Mouse (Mus musculus): ENCODE data around the gene Fam193b. TPM values are rescaled to one million over a fixed set of nuclear protein-coding genes. Genes with fewer than 3 reads are reported as not detected.
A peak's percentile ranks its signal among the peaks of the same experiment; 100 is the strongest.
"Not testable (repeated sequence)": the region's sequence is repeated elsewhere in the genome, so short reads cannot be mapped to it uniquely, and the experiment has no call there.

Gene Fam193b
- polyA plus RNA-seq, 1 experiment from 2014 or later = 70.7 TPM

- 96% methylated on average over 12 of the region's 12 CpGs for whole genome bisulfite sequencing
- peaks cover 19% of the 10 kb centered on the region for H3K4me1 ChIP-seq
- no peak for DNase-seq (ENCODE audit: low spot score)
- H3K27ac ChIP-seq = no peak overlapping the region
- H3K27me3 ChIP-seq (ENCODE audit: low read depth, poor library complexity, severe bottlenecking) = no peaks in the 10 kb centered on the region
- no peaks in the 10 kb centered on the region for H3K9me3 ChIP-seq (replicated peaks)
- no peak overlapping the region for H3K4me3 ChIP-seq
- peaks cover 44% of the 10 kb centered on the region for H3K36me3 ChIP-seq
These were observed 24.5 kb upstream of the Fam193b start for GRCm38 (mm10) chr13:55595375-55595774.

GRCm38 (mm10) chr13:55593254-55593747 lies 22.4 kb upstream of the Fam193b start:
- Histone ChIP-seq H3K36me3 (peaks cover 41% of the 10 kb centered on the region), H3K9me3 (replicated peaks) (no peaks in the 10 kb centered on the region), H3K4me1 (peaks cover 12% of the 10 kb centered on the region), H3K4me3 (peak overlapping the region; percentile 72), H3K27me3 (ENCODE audit: low read depth, poor library complexity, severe bottlenecking) (no peaks in the 10 kb centered on the region), H3K27ac (peak overlapping the region; percentile 83)
- DNase-seq (ENCODE audit: low spot score) = no peak
- WGBS = under 1% methylated on average over 31 of the region's 31 CpGs

GRCm38 (mm10) chr13:55592512-55593253 lies 21.8 kb upstream of the Fam193b start:
- peaks cover 12% of the 10 kb centered on the region for H3K4me1 ChIP-seq
- H3K27me3 ChIP-seq (ENCODE audit: low read depth, poor library complexity, severe bottlenecking) = no peaks in the 10 kb centered on the region
- 5% methylated on average over 29 of the region's 29 CpGs for WGBS
- DNase-seq (ENCODE audit: low spot score) = peak; percentile 99
- peak overlapping the region; percentile 72 for H3K4me3 ChIP-seq
- peak overlapping the region; percentile 83 for H3K27ac ChIP-seq
- no peaks in the 10 kb centered on the region for H3K9me3 ChIP-seq (replicated peaks)
- peaks cover 35% of the 10 kb centered on the region for H3K36me3 ChIP-seq

GRCm38 (mm10) chr13:55591961-55592490 lies 21.1 kb upstream of the Fam193b start:
- Histone ChIP-seq H3K27me3 (ENCODE audit: low read depth, poor library complexity, severe bottlenecking) (no peaks in the 10 kb centered on the region), H3K27ac (0 out of 2 replicates have a peak overlapping the region, but pooled peaks have one; percentile 83), H3K4me1 (peaks cover 12% of the 10 kb centered on the region), H3K9me3 (replicated peaks) (no peaks in the 10 kb centered on the region), H3K4me3 (peak overlapping the region; percentile 72), H3K36me3 (peaks cover 28% of the 10 kb centered on the region)
- DNase-seq (ENCODE audit: low spot score) = no peak
- WGBS = 80% methylated on average over 4 of the region's 4 CpGs

- Histone ChIP-seq H3K36me3 (0 out of 2 replicates have a peak, but pooled peaks cover 2% of the 10 kb centered on the region), H3K4me1 (no peaks in the 10 kb centered on the region), H3K9me3 (replicated peaks) (no peaks in the 10 kb centered on the region), H3K27ac (no peak overlapping the region), H3K4me3 (no peak overlapping the region), H3K27me3 (ENCODE audit: low read depth, poor library complexity, severe bottlenecking) (no peaks in the 10 kb centered on the region)
- 81% methylated on average over 4 of the region's 4 CpGs for WGBS
- DNase-seq (ENCODE audit: low spot score) = no peak
These were observed 7.2 kb upstream of the Fam193b start for GRCm38 (mm10) chr13:55578086-55578485.

GRCm38 (mm10) chr13:55576872-55577271 lies 6.0 kb upstream of the Fam193b start:
- H3K4me1 ChIP-seq; H3K27me3 ChIP-seq (ENCODE audit: low read depth, poor library complexity, severe bottlenecking); H3K27ac ChIP-seq; H3K36me3 ChIP-seq; H3K9me3 ChIP-seq (replicated peaks); H3K4me3 ChIP-seq; DNase-seq (ENCODE audit: low spot score): not testable (repeated sequence)
- whole genome bisulfite sequencing = 85% methylated on average over 7 of the region's 7 CpGs

- Histone ChIP-seq H3K4me1 (peaks cover 10% of the 10 kb centered on the region; the same call in 1 of the 2 replicates), H3K4me3 (no peak overlapping the region), H3K27ac (no peak overlapping the region), H3K27me3 (ENCODE audit: low read depth, poor library complexity, severe bottlenecking) (no peaks in the 10 kb centered on the region), H3K36me3 (0 out of 2 replicates have a peak, but pooled peaks cover 2% of the 10 kb centered on the region), H3K9me3 (replicated peaks) (no peaks in the 10 kb centered on the region)
- DNase-seq (ENCODE audit: low spot score) = no peak
- 65% methylated on average over 5 of the region's 5 CpGs for WGBS
These were observed 5.0 kb upstream of the Fam193b start for GRCm38 (mm10) chr13:55575932-55576331.

- 80% methylated on average over 5 of the region's 5 CpGs for WGBS
- H3K4me1 ChIP-seq = peaks cover 17% of the 10 kb centered on the region
- no peaks in the 10 kb centered on the region for H3K9me3 ChIP-seq (replicated peaks)
- H3K27me3 ChIP-seq (ENCODE audit: low read depth, poor library complexity, severe bottlenecking) = no peaks in the 10 kb centered on the region
- DNase-seq (ENCODE audit: low spot score) = no peak
- no peak overlapping the region for H3K4me3 ChIP-seq
- peaks cover 4% of the 10 kb centered on the region; the same call in 1 of the 2 replicates for H3K36me3 ChIP-seq
- H3K27ac ChIP-seq = no peak overlapping the region
These were observed 3.4 kb upstream of the Fam193b start for GRCm38 (mm10) chr13:55574321-55574720.

- no peaks in the 10 kb centered on the region for H3K27me3 ChIP-seq (ENCODE audit: low read depth, poor library complexity, severe bottlenecking)
- no peak within 1 kb of the TSS for H3K4me3 ChIP-seq
- no peak within 1 kb of the TSS for H3K27ac ChIP-seq
- peaks cover 21% of the 10 kb centered on the region for H3K4me1 ChIP-seq
- WGBS = 91% methylated on average over 2 of the region's 2 CpGs
- no peaks in the 10 kb centered on the region for H3K9me3 ChIP-seq (replicated peaks)
- DNase-seq (ENCODE audit: low spot score) = no peak
- H3K36me3 ChIP-seq = peaks cover 12% of the 10 kb centered on the region
These were observed 2.5 kb upstream of the Fam193b start, which contains the start of gene Tmed9 for GRCm38 (mm10) chr13:55573432-55573831. Tmed9 (plus strand) TSS chr13:55573732.

GRCm38 (mm10) chr13:55571977-55572376 lies 1.1 kb upstream of the Fam193b start:
- Histone ChIP-seq H3K36me3 (peaks cover 25% of the 10 kb centered on the region), H3K4me3 (peak overlapping the region; percentile 91; the same call in 1 of the 2 replicates), H3K4me1 (peaks cover 21% of the 10 kb centered on the region), H3K27me3 (ENCODE audit: low read depth, poor library complexity, severe bottlenecking) (no peaks in the 10 kb centered on the region), H3K9me3 (replicated peaks) (no peaks in the 10 kb centered on the region), H3K27ac (no peak overlapping the region)
- no peak for DNase-seq (ENCODE audit: low spot score)
- 82% methylated on average over 2 of the region's 2 CpGs for WGBS

- peak overlapping the region; percentile 91 for H3K4me3 ChIP-seq
- 3% methylated on average over 47 of the region's 47 CpGs for WGBS
- DNase-seq (ENCODE audit: low spot score) = peak; percentile 69
These were observed 490 bp downstream of the Fam193b start for GRCm38 (mm10) chr13:55570286-55570973.

GRCm38 (mm10) chr13:55569726-55570285 lies 1.1 kb downstream of the Fam193b start:
- DNase-seq (ENCODE audit: low spot score) = peak; percentile 45
- H3K36me3 ChIP-seq = peaks cover 47% of the 10 kb centered on the region
- peak overlapping the region; percentile 91 for H3K4me3 ChIP-seq
- no peaks in the 10 kb centered on the region for H3K27me3 ChIP-seq (ENCODE audit: low read depth, poor library complexity, severe bottlenecking)
- H3K9me3 ChIP-seq (replicated peaks) = no peaks in the 10 kb centered on the region
- peak overlapping the region; percentile 95 for H3K27ac ChIP-seq
- H3K4me1 ChIP-seq = peaks cover 21% of the 10 kb centered on the region
- WGBS = 17% methylated on average over 16 of the region's 16 CpGs

More at GRCm38 (mm10) chr13:55570286-55570973, 490 bp downstream of the Fam193b start:
- H3K9me3 ChIP-seq (replicated peaks) = no peaks in the 10 kb centered on the region
- H3K36me3 ChIP-seq = peaks cover 40% of the 10 kb centered on the region
- peak overlapping the region; percentile 95 for H3K27ac ChIP-seq
- peaks cover 21% of the 10 kb centered on the region for H3K4me1 ChIP-seq
- no peaks in the 10 kb centered on the region for H3K27me3 ChIP-seq (ENCODE audit: low read depth, poor library complexity, severe bottlenecking)
